Mouse (Mus musculus) limb, embryonic 14.5 days (tissue): ENCODE results near the gene Map3k19. TPM values are rescaled to one million over a fixed set of nuclear protein-coding genes. Genes with fewer than 3 reads are reported as not detected.

Source experiments
- ATAC-seq: fragments of 200-750 bp; cut with Nextera tagmentation; 2 replicates; pipeline ENCODE4 v1.8.0; 2017; ENCODE audit warnings: low read depth, moderate number of reproducible peaks, moderate TSS enrichment; ENCODE audit not compliant: low FRiP score
- DNase-seq: peaks from one replicate; pipeline ENCODE4 v3.0.0-alpha.2; 2015; ENCODE audit warnings: low spot score
- H3K27ac ChIP-seq: fragments of 300-500 bp; sonication (generic); replicated peaks from 2 replicates; pipeline ENCODE4 v1.5.1; 2014; ENCODE audit warnings: low read depth, mild to moderate bottlenecking, low read length, moderate library complexity, mixed read lengths
- H3K27me3 ChIP-seq: fragments of 300-500 bp; sonication (generic); 2 replicates; pipeline ENCODE4 v1.6.1; 2014; ENCODE audit warnings: low read length, mixed read lengths; ENCODE audit not compliant: control insufficient read depth, insufficient read depth
- H3K36me3 ChIP-seq: fragments of 300-500 bp; sonication (generic); 2 replicates; pipeline ENCODE4 v1.6.1; 2014; ENCODE audit warnings: mild to moderate bottlenecking, low read length, moderate library complexity, mixed read lengths; ENCODE audit not compliant: control insufficient read depth, insufficient read depth
- H3K4me1 ChIP-seq: fragments of 300-500 bp; sonication (generic); 2 replicates; pipeline ENCODE4 v1.6.1; 2014; ENCODE audit warnings: antibody characterized with exemption, low read length, mixed read lengths; ENCODE audit not compliant: control insufficient read depth, insufficient read depth
- H3K4me2 ChIP-seq: fragments of 300-500 bp; sonication (generic); replicated peaks from 2 replicates; pipeline ENCODE4 v1.6.1; 2014; ENCODE audit warnings: low read depth, mild to moderate bottlenecking, low read length, moderate library complexity; ENCODE audit not compliant: severe bottlenecking
- H3K4me3 ChIP-seq: fragments of 300-500 bp; sonication (generic); replicated peaks from 2 replicates; pipeline ENCODE4 v1.5.1; 2014; ENCODE audit warnings: low read length
- H3K9ac ChIP-seq: fragments of 300-500 bp; sonication (generic); 2 replicates; pipeline ENCODE4 v1.6.1; 2014; ENCODE audit warnings: mild to moderate bottlenecking, low read depth, low read length, moderate library complexity; ENCODE audit not compliant: severe bottlenecking
- H3K9me3 ChIP-seq: fragments of 300-500 bp; sonication (generic); 2 replicates; pipeline ENCODE4 v1.6.1; 2016; ENCODE audit warnings: low read length; ENCODE audit not compliant: control insufficient read depth
- POLR2A ChIP-seq: fragments of 200-500 bp; IDR thresholded peaks from 2 replicates; pipeline ENCODE4 v1.8.0; 2012; ENCODE audit warnings: inconsistent platforms, mild to moderate bottlenecking, moderate library complexity, borderline replicate concordance; ENCODE audit not compliant: insufficient read depth, insufficient read length; ENCODE audit errors: extremely low read depth
- WGBS: fragments of 180-500 bp; shearing (Covaris S2); extraction: QIAGEN DNeasy Blood & Tissue Kit; methylation state at CpG from one replicate; pipeline ENCODE4 v1.1.7; 2014; 5-methylcytosine and 5-hydroxymethylcytosine counted together
- polyA plus RNA-seq, 2 experiments: library from polyadenylated mRNA; depleted of rRNA in 1 of 2; stranded (reverse) in 1 of 2; unstranded in 1 of 2; fragments of >200 nt; fragmentation: Nextera tagmentation in 1 of 2; extraction: Ambion mirVana in 1 of 2; gene quantifications; 2 replicates each; pipeline versions ENCODE4 v1.2.1 to v1.2.3; 2012 to 2014

Map3k19 gene
- polyA plus RNA-seq, 2 experiments, result not detected

GRCm38 (mm10) chr1:127788943-127789342 is 65.9 kb downstream of the Map3k19 start:
- no peak overlapping the region for H3K27ac ChIP-seq
- ATAC-seq, result no peak
- peaks cover 10% of the 10 kb centered on the region for H3K36me3 ChIP-seq
- 0 out of 2 replicates have a peak, but pooled peaks cover 6% of the 10 kb centered on the region for H3K4me1 ChIP-seq
- H3K9me3 ChIP-seq, result no peaks in the 10 kb centered on the region
- no peak overlapping the region for H3K9ac ChIP-seq
- no peak for DNase-seq
- 63% methylated on average over 6 of the region's 6 CpGs for WGBS
- no peak overlapping the region for H3K4me2 ChIP-seq
- H3K27me3 ChIP-seq, result no peaks in the 10 kb centered on the region
- no peak for TF ChIP-seq POLR2A
- no peak overlapping the region for H3K4me3 ChIP-seq

GRCm38 (mm10) chr1:127785882-127786281 is 68.9 kb downstream of the Map3k19 start:
- Histone ChIP-seq H3K4me3 (no peak overlapping the region), H3K27ac (no peak overlapping the region), H3K4me1 (peaks cover 6% of the 10 kb centered on the region; the same call in 1 of the 2 replicates), H3K4me2 (no peak overlapping the region), H3K27me3 (no peaks in the 10 kb centered on the region), H3K9ac (no peak overlapping the region), H3K36me3 (peaks cover 3% of the 10 kb centered on the region; the same call in 1 of the 2 replicates), H3K9me3 (no peaks in the 10 kb centered on the region)
- 77% methylated on average over 1 of the region's 1 CpGs for WGBS
- DNase-seq (no peak), ATAC-seq (no peak)
- no peak for TF ChIP-seq POLR2A

GRCm38 (mm10) chr1:127783862-127784261 is 71.0 kb downstream of the Map3k19 start:
- H3K36me3 ChIP-seq, result peaks cover 8% of the 10 kb centered on the region; the same call in 1 of the 2 replicates
- no peaks in the 10 kb centered on the region for H3K9me3 ChIP-seq
- H3K9ac ChIP-seq, result no peak overlapping the region
- H3K27ac ChIP-seq, result no peak overlapping the region
- TF ChIP-seq POLR2A, result no peak
- DNase-seq, result no peak
- no peak overlapping the region for H3K4me2 ChIP-seq
- ATAC-seq, result no peak
- peaks cover 6% of the 10 kb centered on the region; the same call in 1 of the 2 replicates for H3K4me1 ChIP-seq
- H3K27me3 ChIP-seq, result no peaks in the 10 kb centered on the region
- H3K4me3 ChIP-seq, result no peak overlapping the region

GRCm38 (mm10) chr1:127780849-127781248 is 74.0 kb downstream of the Map3k19 start:
- 73% methylated on average over 2 of the region's 2 CpGs for WGBS
- Histone ChIP-seq H3K4me1 (peaks cover 12% of the 10 kb centered on the region), H3K36me3 (peaks cover 11% of the 10 kb centered on the region; the same call in 1 of the 2 replicates), H3K9me3 (no peaks in the 10 kb centered on the region), H3K4me3 (no peak overlapping the region), H3K4me2 (no peak overlapping the region), H3K27ac (no peak overlapping the region), H3K9ac (no peak overlapping the region), H3K27me3 (no peaks in the 10 kb centered on the region)
- ATAC-seq (no peak), DNase-seq (no peak)
- no peak for TF ChIP-seq POLR2A

GRCm38 (mm10) chr1:127780142-127780541 is 74.7 kb downstream of the Map3k19 start:
- WGBS, result 52% methylated on average over 3 of the region's 3 CpGs
- no peaks in the 10 kb centered on the region for H3K9me3 ChIP-seq
- no peak for TF ChIP-seq POLR2A

GRCm38 (mm10) chr1:127778611-127779010 is 76.2 kb downstream of the Map3k19 start:
- peaks cover 12% of the 10 kb centered on the region for H3K4me1 ChIP-seq
- no peak overlapping the region for H3K4me2 ChIP-seq
- TF ChIP-seq POLR2A, result no peak
- H3K27me3 ChIP-seq, result no peaks in the 10 kb centered on the region
- H3K4me3 ChIP-seq, result no peak overlapping the region
- ATAC-seq (no peak), DNase-seq (no peak)
- H3K9me3 ChIP-seq, result no peaks in the 10 kb centered on the region
- no peak overlapping the region for H3K9ac ChIP-seq
- 91% methylated on average over 3 of the region's 3 CpGs for WGBS
- 0 out of 2 replicates have a peak, but pooled peaks cover 8% of the 10 kb centered on the region for H3K36me3 ChIP-seq
- H3K27ac ChIP-seq, result no peak overlapping the region

More at GRCm38 (mm10) chr1:127780142-127780541, 74.7 kb downstream of the Map3k19 start:
- peaks cover 14% of the 10 kb centered on the region for H3K4me1 ChIP-seq
- no peak overlapping the region for H3K27ac ChIP-seq
- DNase-seq, result no peak
- no peak overlapping the region for H3K9ac ChIP-seq
- no peak overlapping the region for H3K4me2 ChIP-seq
- no peak overlapping the region for H3K4me3 ChIP-seq
- H3K27me3 ChIP-seq, result no peaks in the 10 kb centered on the region
- ATAC-seq, result no peak
- H3K36me3 ChIP-seq, result peaks cover 11% of the 10 kb centered on the region; the same call in 1 of the 2 replicates
